Mouse (Mus musculus): ENCODE data around the gene Camk2b.

GRCm38 (mm10) chr11:6048208-6048607 lies 18.0 kb downstream of the Camk2b start:
- no peak for TF ChIP-seq CTCF (IDR thresholded peaks at IDR 0.05; ENCODE audit: borderline replicate concordance, insufficient read depth, low read length)
- TF ChIP-seq POLR2A (IDR thresholded peaks at IDR 0.05; ENCODE audit: low read depth, low read length): no peak

Measured in embryonic fibroblast, embryonic 13.5 days (primary cell).